Mouse (Mus musculus): Measurements from ENCODE around the gene Tmem131. TPM values are rescaled to one million over a fixed set of nuclear protein-coding genes. Genes with fewer than 3 reads are reported as not detected.

The Tmem131 gene
- polyA plus RNA-seq, 1 experiment from 2014 or later = 15.2 TPM

DNA sequence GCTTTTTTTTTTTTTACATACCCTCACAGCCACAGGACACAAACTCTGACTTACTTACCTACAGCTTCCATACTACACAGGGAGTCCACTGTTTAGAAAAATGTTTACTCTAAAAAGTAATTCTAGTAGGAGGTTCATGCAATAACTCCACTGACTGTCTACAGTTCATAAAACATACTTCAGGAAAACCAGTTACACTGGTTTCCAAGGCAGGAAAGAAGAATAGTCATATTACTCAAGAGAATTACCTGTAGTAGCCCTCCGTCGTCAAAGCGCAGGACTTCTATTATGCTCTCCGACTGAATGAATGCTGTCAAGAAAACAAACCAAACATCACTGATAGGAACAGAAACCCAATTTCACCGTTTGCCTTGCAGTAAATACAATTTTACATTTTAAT lies 54.5 kb downstream of the Tmem131 start:
- DNase-seq (ENCODE audit: low spot score) = no peak

DNA sequence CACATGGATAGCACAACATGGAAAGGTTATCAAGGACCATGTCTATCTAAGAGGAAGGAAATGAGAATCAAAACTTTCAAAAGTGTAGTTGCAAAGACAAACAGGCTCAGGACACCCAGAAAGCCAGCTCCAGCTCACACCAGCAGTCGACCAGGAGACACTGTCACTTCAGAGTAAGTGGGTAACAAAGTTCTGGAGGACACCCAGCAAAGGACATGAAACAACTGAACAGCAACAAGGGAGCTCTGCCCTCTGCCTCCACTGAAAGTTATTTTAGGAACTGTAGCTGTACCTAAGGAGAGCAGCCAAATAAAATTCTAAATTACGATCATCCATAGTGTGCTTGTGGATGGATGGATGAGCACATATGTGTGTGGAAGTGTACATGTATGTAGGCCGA lies 56.3 kb downstream of the Tmem131 start:
- no peak for DNase-seq (ENCODE audit: low spot score)

DNA sequence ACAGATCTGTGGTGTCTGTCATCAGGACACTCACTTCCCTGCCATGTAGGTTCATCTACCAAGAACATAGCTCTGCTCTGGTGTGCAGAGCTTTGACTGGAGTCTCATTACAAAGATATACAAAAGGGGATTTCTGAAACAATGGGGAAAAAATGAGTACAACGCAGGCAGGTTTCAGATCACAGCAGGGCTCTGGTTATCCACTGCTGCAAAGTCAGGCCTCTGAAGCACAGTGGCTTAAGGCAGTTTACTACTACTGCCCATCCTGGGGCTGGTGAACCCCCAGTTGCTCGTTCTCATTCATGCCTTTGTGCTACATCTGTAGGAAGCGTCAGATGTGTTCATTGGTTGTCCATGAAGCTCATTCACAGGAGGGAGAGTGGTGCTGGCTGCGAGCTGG lies 57.0 kb downstream of the Tmem131 start:
- DNase-seq (ENCODE audit: low spot score) = no peak

DNA sequence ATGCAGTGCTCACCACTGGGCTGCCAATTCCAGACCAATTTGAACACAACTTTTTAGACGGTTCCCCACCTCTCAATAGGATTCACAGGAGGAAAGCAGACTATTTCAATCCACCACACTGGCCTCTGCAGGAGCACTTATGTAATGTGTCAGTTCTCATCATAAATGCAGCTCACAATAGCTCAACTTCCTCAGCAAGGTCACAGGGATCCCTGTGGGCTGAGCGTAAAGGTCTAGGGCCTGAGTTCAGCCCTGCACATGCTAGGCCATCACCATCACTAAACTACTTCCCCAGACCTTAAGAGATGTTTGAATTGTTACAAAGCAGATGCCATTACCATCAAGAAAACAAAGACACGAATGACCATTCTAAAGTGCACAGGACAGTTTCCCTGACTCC lies 58.9 kb downstream of the Tmem131 start:
- no peak for DNase-seq (ENCODE audit: low spot score)

GRCm38 (mm10) chr1:36883805-36884204 lies 59.7 kb downstream of the Tmem131 start:
- DNase-seq (ENCODE audit: low spot score) = no peak

- DNase-seq (ENCODE audit: low spot score) = no peak
Observed at GRCm38 (mm10) chr1:36879154-36879553, 64.3 kb downstream of the Tmem131 start.

DNA sequence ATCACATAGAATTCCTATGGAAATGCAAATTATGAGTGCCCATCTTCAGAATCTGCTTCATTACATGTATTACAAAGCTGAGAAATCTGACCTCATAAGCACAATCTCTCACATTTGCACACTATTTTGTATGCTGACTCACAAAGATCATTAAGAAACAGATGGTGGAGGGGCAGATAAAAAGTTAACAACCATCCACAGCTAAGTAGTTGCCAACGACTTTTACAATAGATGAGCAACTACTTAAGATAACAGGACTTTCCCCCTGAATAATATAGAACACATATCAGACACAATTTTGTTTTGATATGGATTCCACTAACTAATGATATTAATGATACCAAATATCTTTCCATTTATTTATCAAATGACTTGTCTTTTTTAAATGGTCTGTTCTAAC lies 66.3 kb downstream of the Tmem131 start:
- no peak for DNase-seq (ENCODE audit: low spot score)

DNA sequence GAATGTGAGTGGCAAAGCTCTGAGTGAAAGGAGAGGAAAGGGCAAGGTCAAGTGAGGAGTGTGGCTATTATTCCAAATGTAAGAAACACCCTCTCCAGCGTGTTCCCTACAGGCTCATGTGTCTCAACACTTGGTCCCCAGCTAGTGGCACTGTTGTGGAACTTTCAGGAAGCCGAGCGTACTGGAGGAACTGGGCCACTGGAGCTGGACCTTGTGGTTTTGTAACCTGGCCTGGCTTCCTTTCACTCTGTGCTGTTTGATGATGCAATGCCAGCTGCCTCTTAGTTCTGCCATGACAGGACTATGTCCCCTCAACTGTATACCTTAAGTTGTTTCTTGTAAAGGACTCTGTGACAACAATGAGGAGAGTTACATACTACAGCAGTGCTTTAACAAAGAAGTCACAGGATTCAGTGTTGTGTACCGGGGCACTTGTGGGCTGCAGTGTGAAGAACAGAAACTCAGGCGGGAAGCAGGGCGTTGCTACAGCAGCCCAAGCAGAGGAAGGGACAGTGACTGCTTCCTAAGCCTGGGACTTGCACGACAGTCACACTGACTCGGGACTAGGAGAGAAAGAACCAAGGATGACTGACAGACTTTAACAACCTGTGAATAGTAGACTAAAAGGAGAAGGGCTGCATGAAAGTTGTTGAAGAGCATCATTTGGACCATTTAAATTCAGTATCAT lies 68.4 kb downstream of the Tmem131 start:
- peak; percentile 25 for DNase-seq (ENCODE audit: low spot score)

GRCm38 (mm10) chr1:36871238-36871637 lies 72.2 kb downstream of the Tmem131 start:
- no peak for DNase-seq (ENCODE audit: low spot score)

DNA sequence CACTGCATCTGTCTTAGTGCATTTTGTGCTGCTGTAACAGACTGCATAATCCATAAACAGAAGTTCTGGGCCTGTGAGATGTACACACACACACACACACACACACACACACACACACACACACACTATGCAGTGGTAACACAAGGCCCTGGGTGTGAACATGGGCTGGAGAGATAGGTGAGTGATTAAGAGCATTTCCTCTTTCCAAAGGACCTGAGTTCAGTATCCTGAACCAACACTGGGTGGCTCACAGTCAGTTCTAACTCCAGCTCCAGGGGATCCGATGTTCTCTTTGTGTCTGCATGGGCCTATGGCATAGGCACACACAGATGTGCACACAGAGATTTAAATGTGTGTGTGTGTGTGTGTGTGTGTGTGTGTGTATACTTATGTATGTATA lies 72.9 kb downstream of the Tmem131 start:
- DNase-seq (ENCODE audit: low spot score) = no peak

DNA sequence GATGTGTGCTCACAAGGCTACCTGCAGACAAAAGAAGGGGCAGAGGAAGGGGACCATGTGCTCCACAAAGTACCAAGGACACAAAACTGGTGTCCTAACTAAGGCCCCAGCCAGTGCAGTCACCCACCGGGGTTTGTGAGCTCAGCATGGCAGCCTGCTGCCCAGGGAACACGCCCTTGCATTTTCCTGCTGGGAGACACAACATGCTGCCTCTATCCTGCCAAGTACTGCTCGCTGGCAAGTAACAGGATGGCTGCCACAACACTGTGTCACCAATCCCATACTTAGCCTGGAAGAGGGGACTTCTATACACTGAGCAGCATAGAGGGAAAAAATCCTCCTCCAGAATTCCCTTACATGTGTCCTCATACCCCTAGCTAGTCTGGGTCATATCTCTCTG lies 78.7 kb downstream of the Tmem131 start:
- DNase-seq (ENCODE audit: low spot score) = no peak

- no peak for DNase-seq (ENCODE audit: low spot score)
Observed at GRCm38 (mm10) chr1:36861775-36862174, 81.7 kb downstream of the Tmem131 start.

- DNase-seq (ENCODE audit: low spot score) = no peak
Observed at GRCm38 (mm10) chr1:36860876-36861275, 82.6 kb downstream of the Tmem131 start.

- DNase-seq (ENCODE audit: low spot score) = no peak
Observed at GRCm38 (mm10) chr1:36860431-36860849, 83.0 kb downstream of the Tmem131 start.

DNA sequence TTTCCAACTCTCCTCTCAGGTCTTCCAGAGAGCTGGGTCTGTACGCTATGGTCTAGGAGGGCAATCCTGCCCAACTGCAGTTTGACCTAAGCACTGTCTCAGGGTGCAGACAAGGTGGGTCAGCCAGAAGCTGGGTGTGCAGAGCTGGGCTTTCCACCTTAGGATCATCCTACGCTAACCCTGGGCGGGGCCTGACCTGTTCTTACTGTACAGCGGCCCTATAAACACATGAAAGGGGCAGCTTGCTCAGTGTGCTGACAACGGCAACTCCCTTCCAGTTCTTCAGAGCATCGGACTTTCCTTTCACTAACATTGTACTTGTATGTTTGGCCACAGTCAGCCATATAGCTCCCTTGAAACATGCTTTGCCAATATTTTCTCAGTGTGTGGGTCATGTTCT lies 86.4 kb downstream of the Tmem131 start:
- DNase-seq (ENCODE audit: low spot score) = no peak

- no peak for DNase-seq (ENCODE audit: low spot score)
Observed at GRCm38 (mm10) chr1:36854198-36854765, 89.2 kb downstream of the Tmem131 start.

DNA sequence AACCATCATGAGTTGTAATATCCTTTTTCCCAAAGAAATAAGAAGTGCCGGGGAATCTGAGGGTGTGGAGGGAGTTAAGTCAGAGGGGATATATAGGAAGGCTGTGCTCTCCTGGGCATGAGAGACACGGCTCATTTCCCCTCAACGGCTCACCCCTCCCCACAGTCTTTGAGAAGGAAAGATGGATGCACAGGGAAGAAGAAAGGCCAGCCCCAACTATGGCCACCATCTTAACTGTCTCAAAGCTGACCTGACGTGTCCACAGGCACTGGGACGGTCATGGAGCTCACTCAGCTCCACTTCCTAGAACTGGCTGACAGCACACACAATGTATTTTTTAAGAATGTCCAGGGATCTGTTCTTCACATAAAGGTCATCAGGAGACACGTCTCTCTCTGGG lies 91.4 kb downstream of the Tmem131 start:
- no peak for DNase-seq (ENCODE audit: low spot score)

DNA sequence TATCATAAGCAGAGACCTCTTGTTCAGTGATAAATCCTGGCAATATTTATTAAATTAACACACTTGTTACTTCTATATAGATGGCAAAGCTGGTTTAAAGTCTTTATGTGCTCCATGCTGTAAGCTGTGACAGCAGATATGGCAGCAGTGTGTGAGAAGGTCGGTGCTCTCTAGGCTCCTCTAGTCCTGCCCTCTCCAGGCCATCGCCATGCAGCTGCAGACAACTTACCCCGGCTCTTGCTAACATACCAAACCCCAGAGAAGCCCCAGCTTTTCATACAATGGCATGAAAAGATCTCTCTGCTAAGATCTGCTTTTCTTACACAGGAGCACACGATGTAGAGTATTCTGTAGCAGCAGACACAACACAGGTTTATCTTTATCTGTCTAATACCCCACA lies 92.1 kb downstream of the Tmem131 start:
- DNase-seq (ENCODE audit: low spot score) = no peak

GRCm38 (mm10) chr1:36848036-36848435 lies 95.4 kb downstream of the Tmem131 start:
- DNase-seq (ENCODE audit: low spot score) = no peak

DNA sequence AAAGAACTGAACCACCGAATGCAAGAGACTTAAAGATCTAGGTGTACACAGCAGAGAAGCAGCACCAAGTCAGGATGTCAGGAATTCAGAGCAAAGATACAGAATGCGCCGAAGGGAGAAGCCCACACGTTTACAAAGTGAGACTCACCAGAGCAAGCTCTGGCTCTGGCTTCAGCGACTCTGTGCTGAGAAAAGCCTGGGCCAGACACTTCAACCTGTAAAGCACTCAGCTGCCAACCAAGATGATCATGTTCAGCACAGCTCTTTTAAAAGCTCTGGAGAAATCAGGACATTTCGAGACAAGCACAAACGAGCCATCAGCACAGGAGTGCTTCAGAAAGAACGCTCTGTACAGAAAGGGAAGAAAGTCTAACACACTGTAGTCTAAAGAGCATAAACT lies 96.2 kb downstream of the Tmem131 start:
- no peak for DNase-seq (ENCODE audit: low spot score)

GRCm38 (mm10) chr1:36845031-36845430 lies 98.4 kb downstream of the Tmem131 start:
- no peak for DNase-seq (ENCODE audit: low spot score)

- no peak for DNase-seq (ENCODE audit: low spot score)
Observed at GRCm38 (mm10) chr1:36841806-36842205, 101.7 kb downstream of the Tmem131 start.

DNA sequence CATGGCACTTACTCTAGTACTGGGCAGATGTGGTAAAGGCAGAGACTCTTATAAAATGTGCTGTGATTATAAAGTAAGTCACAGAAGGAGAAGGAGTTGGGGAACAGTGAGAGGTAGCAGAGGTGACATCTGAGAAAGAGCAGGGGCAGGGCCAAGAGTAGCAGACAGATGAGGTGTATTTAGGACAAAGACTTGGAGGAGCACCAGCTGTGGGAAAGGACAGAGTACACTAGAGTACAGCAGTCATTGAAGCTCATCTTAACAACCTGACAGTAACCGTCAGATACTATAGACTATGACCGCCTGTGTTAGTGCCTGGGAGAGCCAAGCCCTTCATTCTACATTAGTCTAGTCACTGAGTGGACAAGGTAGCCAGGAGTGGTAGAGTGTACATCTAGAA lies 102.5 kb downstream of the Tmem131 start:
- DNase-seq (ENCODE audit: low spot score) = no peak

All from thymus, postnatal 0 days (tissue).